Mouse (Mus musculus) lung, postnatal 14 days (tissue): ENCODE measurements at regions not wholly inside any gene's neighbourhood (a gene's known extent, or its start where the extent isn't known, plus 50 kb on each side); places are given as distances from the start of the nearest gene placed in this dataset.

Experiments used
- DNase-seq: peaks from one replicate; pipeline ENCODE4 v3.0.0; 2021

- DNase-seq: peak; percentile 43
Measured at GRCm38 (mm10) chr3:122676077-122676476, 52.7 kb upstream of the Pde5a start.

DNA sequence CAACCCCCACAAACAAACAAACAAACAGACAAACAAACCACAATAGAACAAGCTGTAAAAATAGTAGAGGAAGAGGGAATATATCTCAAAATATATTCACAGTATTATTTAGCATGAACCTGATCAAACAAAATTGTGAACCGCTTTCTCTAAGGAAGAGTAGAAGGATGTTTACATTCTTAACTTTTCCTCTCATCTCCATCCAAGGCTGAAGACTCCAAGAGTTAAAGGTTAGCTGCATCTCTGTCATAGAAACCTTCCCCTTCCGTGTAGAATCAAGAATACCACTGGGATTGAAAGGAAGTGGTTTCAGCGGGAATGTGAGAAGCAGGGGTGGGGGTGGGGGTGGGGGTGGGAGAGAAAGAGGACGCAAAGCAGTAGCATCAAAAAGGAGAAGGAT, 51.9 kb upstream of the Pde5a start:
- no peak for DNase-seq
